Mouse (Mus musculus) B cell, adult 2 months (primary cell): ENCODE data around the gene Tekt4.

Experiments
- DNase-seq, 2 experiments: peaks; one replicate each; pipeline ENCODE4 v3.0.0; 2022

The Tekt4 gene

GRCm38 (mm10) chr17:25433617-25434606, 20.5 kb upstream of the Tekt4 start, which contains the start of gene Cacna1h:
Cacna1h (minus strand) TSS chr17:25433783.
- DNase-seq = peak; percentile 45 to 47

- DNase-seq = no peak
Measured at GRCm38 (mm10) chr17:25441417-25441816, 13.0 kb upstream of the Tekt4 start.

- DNase-seq = no peak
Measured at GRCm38 (mm10) chr17:25442889-25443288, 11.5 kb upstream of the Tekt4 start.

GRCm38 (mm10) chr17:25445074-25445473, 9.3 kb upstream of the Tekt4 start:
- no peak for DNase-seq

DNA sequence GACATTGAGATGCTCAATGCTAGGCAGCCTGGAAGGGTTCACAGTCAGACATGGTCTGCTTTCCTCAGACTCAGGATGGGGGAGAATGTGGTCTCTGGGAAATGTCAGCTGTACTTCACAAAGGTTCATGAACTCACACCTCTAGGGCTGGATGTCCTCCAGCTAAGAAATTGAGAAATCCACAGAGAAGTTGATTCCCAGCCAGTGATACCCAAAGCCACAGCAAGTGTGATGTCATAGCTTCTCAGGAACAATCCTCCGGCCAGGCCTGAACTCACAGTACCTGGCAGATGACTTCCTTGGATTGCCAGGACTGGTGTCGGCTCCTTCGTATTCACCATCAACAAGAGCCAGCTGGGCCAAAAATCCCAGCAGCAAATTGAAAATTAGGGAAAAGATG, 8.6 kb upstream of the Tekt4 start:
- no peak for DNase-seq

- DNase-seq = no peak
Measured at GRCm38 (mm10) chr17:25447865-25448264, 6.5 kb upstream of the Tekt4 start.

DNA sequence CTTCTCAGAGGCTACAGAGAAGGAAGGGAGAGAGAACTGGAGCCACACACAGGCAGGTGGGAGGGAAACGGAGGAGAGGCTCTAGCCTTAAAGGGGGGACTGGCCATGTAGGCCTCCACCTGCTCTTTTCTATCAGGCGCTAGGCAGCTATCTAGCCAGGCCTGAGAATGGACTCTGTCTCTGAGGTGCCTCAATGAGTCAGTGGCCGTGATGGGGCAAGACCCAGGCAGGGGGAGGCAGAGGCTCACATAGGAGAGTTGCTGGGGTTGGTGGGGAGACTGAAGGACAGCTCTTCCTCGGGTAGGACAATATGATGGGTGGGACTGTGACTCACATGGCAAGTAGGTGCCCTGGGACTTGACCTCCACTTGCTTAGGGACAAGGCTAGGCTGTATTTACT, 4.1 kb upstream of the Tekt4 start:
- no peak for DNase-seq

DNA sequence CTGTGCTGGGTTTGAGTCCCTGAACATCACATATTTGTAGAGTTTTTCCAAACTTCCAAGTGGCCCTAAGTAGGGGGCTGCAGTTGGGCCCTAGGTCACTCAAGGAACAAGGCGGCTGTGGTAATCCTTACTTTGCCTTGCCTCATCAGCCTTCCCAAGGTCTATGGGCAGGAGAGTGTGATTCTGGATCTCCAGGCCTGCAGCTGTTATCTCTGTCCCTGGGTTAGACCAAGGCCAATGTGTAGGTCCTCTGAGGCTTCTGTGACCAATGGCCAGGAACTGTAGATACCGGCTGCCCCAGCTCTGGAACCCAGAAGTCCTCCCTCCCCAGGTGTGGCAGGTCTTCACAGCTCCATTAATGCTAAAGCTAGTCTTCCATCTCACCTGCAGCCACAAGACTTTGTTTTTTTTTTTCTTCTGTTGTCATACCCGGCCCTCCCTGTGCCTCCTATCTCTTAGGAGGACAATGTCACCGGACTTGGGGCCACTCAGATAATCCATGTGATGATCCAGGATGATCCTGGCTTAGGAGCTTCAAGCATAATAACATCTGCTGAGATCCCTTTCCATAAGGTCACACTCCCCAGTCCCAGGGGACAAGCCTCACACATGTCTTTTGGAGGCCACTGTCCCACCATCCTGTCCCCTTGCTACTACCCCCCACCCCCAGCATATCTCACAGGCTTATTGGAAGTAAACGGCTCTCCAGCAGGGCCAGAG, 2.0 kb upstream of the Tekt4 start:
- no peak for DNase-seq

GRCm38 (mm10) chr17:25456540-25456939, 2.1 kb downstream of the Tekt4 start:
- no peak for DNase-seq

DNA sequence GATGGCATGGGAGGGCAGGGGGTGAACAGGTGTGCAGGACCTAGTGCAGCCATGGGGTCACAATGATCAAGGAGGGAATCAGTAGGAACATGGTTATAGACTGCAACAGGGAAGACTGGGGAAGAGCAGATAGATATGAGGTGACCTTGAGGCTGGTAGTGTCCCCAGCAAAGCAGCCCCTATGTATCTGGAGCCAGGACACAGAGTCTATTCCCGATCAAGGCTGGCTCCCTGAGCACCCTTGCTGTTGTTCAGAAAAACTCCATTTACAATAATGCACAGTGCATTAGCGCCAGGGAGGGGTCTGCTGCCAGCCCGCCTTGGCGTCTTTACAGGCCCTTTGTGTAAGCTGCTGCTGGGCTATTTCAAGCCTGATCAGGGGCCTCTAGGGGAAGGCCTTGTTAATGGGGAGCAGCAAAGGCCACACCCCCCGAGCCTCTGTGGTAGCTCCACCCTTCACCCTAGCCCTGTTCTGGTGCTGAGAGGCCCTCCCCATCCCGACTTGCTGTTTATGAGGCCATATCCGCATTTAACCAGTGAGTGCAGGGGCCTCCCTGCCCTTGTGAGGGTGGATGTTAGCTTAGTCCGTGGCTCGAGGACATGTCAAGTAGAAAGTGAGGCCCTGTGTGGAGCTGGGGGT, 7.9 kb downstream of the Tekt4 start:
- no peak for DNase-seq

- DNase-seq = no peak
Measured at GRCm38 (mm10) chr17:25463326-25463945, 9.0 kb downstream of the Tekt4 start.

GRCm38 (mm10) chr17:25464091-25464490, 9.7 kb downstream of the Tekt4 start:
- DNase-seq = no peak

DNA sequence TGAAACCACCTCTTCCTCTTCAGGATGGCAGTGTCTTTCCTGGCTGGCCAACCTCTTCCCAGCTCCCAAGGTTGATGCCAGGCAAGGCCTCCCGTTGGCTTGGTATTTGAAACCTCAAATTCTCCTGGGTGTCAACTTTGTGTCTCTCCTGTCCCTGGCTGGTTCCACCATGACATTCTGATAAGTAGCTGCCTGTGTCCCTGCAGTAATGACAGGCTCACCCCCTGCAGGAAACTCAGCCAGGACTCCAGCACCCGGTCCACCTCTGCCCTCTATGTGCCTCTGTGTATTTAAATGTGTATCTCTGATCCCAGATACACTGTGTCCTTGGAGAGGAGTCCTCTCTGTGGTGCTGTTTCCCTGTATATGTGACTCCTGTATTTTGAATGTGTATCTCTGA, 11.8 kb downstream of the Tekt4 start:
- DNase-seq = no peak

DNA sequence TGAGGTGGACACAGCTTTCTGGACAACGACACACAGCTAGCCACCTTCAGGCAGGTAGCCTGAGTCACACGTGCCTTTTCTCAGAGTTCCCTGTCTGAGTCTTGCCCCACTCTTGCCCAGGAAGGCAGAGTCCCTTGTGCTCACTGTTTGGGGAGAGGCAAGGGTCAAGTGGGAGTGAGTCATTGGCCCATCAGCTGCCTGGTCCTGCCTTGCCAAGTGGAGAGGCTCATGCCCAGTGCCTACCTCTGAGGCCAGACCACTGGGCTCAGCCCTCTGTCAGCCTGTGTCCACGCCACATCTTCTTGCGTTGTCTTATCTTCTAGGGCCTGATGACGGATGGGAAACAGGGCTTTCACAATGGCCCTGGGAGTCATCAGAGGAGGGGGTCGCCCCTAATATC, 13.4 kb downstream of the Tekt4 start:
- DNase-seq = no peak

- no peak for DNase-seq
Measured at GRCm38 (mm10) chr17:25468301-25468700, 13.9 kb downstream of the Tekt4 start.

GRCm38 (mm10) chr17:25469798-25470197, 15.4 kb downstream of the Tekt4 start:
- peak; percentile 49 to 57 for DNase-seq

- no peak for DNase-seq
Measured at GRCm38 (mm10) chr17:25471418-25471817, 17.0 kb downstream of the Tekt4 start.

DNA sequence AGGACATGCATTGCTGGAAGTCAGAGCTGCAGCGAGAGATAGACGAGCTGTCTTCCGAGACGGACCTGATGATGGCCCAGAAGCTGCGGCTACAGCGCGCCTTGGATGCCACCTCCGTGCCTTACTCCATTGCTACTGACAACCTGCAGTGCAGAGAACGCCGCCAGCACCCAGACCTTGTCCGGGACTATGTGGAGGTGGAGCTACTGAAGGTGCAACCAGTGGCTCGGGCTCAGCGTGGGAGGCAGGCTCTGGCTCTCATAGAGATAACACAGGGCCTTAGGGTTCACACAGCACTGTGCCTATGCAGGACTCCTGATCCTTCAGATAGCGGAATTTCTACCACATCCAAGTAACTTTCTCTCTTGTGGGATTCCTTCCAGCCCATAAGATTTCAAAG, 17.6 kb downstream of the Tekt4 start:
- no peak for DNase-seq

GRCm38 (mm10) chr17:25474330-25475077, 20.1 kb downstream of the Tekt4 start:
- peak; percentile 83 to 85 for DNase-seq

GRCm38 (mm10) chr17:25475946-25476744, 21.7 kb downstream of the Tekt4 start:
- peak; percentile 66 to 68 for DNase-seq

DNA sequence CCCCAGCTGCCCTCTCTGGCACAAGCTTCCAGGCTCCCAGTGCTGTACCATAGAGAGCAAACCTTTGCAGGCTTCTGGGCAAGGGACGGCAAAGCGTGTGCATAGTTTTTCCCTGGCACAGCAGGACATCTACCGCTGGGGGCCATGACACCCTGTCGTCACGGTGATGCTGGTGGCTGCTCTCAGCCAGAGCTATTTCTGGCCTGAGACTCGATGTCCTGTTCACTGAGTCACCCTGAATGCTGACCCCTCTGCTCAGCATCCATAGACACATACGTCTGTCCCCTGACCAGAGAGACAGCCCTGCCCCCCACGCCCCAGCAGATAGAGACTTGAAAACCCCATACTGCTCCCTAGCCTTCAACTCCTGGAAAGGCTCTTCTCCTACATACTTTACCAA, 25.7 kb downstream of the Tekt4 start:
- no peak for DNase-seq
